Mouse (Mus musculus) ES-E14 (cell line): ENCODE results near the gene Rufy1. TPM values are rescaled to one million over a fixed set of nuclear protein-coding genes. Genes with fewer than 3 reads are reported as not detected.
"Not testable (repeated sequence)": the region's sequence is repeated elsewhere in the genome, so short reads cannot be mapped to it uniquely, and the experiment has no call there.

Experiments
- DNase-seq: peaks from one replicate; pipeline ENCODE4 v3.0.0-alpha.2; 2013; ENCODE audit warnings: low read depth, low spot score
- H3K27ac ChIP-seq: 2 replicates; pipeline ENCODE4 v1.5.1; 2012; ENCODE audit warnings: low read depth, mild to moderate bottlenecking, low read length, moderate library complexity, mixed read lengths; ENCODE audit not compliant: poor library complexity, insufficient read depth, severe bottlenecking
- H3K36me3 ChIP-seq: 2 replicates; pipeline ENCODE4 v1.6.1; 2012; ENCODE audit warnings: mild to moderate bottlenecking, low read length, moderate library complexity, mixed read lengths; ENCODE audit not compliant: control insufficient read depth, poor library complexity, insufficient read depth, severe bottlenecking
- H3K4me1 ChIP-seq, 2 experiments: fragments of 150-350 bp in 1 of 2; sonication (generic) in 1 of 2; 2 replicates each; pipeline ENCODE4 v1.6.1; 2012; ENCODE audit warnings: low read length in 2 of 2, mild to moderate bottlenecking in 1 of 2, mixed read lengths in 1 of 2; ENCODE audit not compliant: control insufficient read depth in 2 of 2, insufficient read depth in 2 of 2, poor library complexity in 1 of 2
- H3K4me3 ChIP-seq, 2 experiments: fragments of 150-350 bp in 1 of 2; sonication (generic) in 1 of 2; 2 replicates each; pipeline ENCODE4 v1.5.1; 2012; ENCODE audit warnings: low read length in 2 of 2, low read depth in 1 of 2, mild to moderate bottlenecking in 1 of 2, mixed read lengths in 1 of 2; ENCODE audit not compliant: insufficient read depth in 1 of 2, poor library complexity in 1 of 2, severe bottlenecking in 1 of 2
- H3K9ac ChIP-seq: 2 replicates; pipeline ENCODE4 v1.6.1; 2012; ENCODE audit warnings: low read depth, mild to moderate bottlenecking, low read length, mixed read lengths; ENCODE audit not compliant: poor library complexity, insufficient read depth, severe bottlenecking
- H3K9me3 ChIP-seq: fragments of 150-350 bp; sonication (generic); 2 replicates; pipeline ENCODE4 v1.6.1; 2012; ENCODE audit warnings: low read depth, mild to moderate bottlenecking, low read length; ENCODE audit not compliant: control insufficient read depth, insufficient read depth
- CHD2 ChIP-seq: IDR thresholded peaks from 2 replicates; pipeline ENCODE4 v1.6.1; 2014; ENCODE audit warnings: mild to moderate bottlenecking, low read depth, low read length, inconsistent platforms
- HCFC1 ChIP-seq: IDR thresholded peaks from 2 replicates; pipeline ENCODE4 v1.6.1; 2012; ENCODE audit warnings: low read length, inconsistent platforms, borderline replicate concordance; ENCODE audit not compliant: insufficient read depth
- MAFK ChIP-seq: IDR thresholded peaks from 2 replicates; pipeline ENCODE4 v1.6.1; 2014; ENCODE audit warnings: mild to moderate bottlenecking, low read depth, low read length, inconsistent platforms; ENCODE audit not compliant: insufficient read depth
- ZC3H11A ChIP-seq: IDR thresholded peaks from 2 replicates; pipeline ENCODE4 v1.6.1; 2012; ENCODE audit warnings: low read depth, mild to moderate bottlenecking, inconsistent platforms, low read length, borderline replicate concordance
- ZNF384 ChIP-seq: IDR thresholded peaks from 2 replicates; pipeline ENCODE4 v1.6.1; 2012; ENCODE audit warnings: low read depth, low read length, inconsistent platforms
- in situ Hi-C, 2 experiments: fragments of 600-800 bp; cut with MboI; formaldehyde crosslinking; loops; one replicate each; pipeline ENCODE4 v1.15.1; 2025; ENCODE audit warnings: low sequenced_read_pairs in 2 of 2, inconsistent platforms in 1 of 2; ENCODE audit not compliant: unreplicated experiment in 2 of 2
- total RNA-seq: library from RNA; depleted of rRNA; stranded (reverse); fragments of 300-350 nt; gene quantifications from 2 replicates; pipeline ENCODE4 v1.2.3, GENCODE M21; 2012

Rufy1 gene
- total RNA-seq, 1 experiment: 11.2 TPM

DNA sequence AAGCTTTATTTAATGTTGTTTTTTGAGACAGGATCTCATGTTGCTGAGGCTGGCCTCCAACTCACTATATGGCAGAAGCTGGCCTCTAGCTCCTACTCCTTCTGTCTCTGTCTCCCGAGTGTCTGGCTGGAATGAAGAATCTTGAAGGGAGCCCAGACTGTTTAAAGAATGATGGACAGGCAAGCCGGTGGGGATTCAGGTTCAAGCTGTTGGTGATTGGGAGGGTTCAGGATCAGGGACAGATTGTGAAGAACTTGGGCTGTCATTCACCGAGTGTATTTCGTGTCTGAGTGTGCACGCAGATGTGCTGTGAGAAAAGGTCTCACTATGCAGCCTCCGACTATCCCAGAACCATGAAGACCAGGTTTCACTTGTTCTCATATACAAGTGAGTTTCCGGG is 25.5 kb upstream of the Rufy1 start:
- Histone ChIP-seq H3K27ac (no peak overlapping the region), H3K4me1 (peaks cover 0 to 7% of the 10 kb centered on the region in 2 experiments; a peak in 2 of 4 replicates), H3K9me3 (no peaks in the 10 kb centered on the region), H3K9ac (no peak overlapping the region), H3K36me3 (no peaks in the 10 kb centered on the region), H3K4me3 (no peak overlapping the region)
- TF ChIP-seq CHD2: no peak
- TF ChIP-seq MAFK: no peak
- no peak for TF ChIP-seq HCFC1
- DNase-seq: no peak
- in situ Hi-C loops: no loop called here

- DNase-seq: no peak
- Histone ChIP-seq H3K27ac (no peak overlapping the region), H3K36me3 (no peaks in the 10 kb centered on the region), H3K9me3 (no peaks in the 10 kb centered on the region), H3K9ac (no peak overlapping the region), H3K4me3 (no peak overlapping the region), H3K4me1 (0 out of 4 replicates have a peak, but pooled peaks cover 0 to 4% of the 10 kb centered on the region in 2 experiments)
- in situ Hi-C loops: no loop called here
- TF ChIP-seq HCFC1 (no peak), MAFK (no peak), CHD2 (no peak), ZNF384 (no peak), ZC3H11A (no peak)
These were observed 24.0 kb upstream of the Rufy1 start for GRCm38 (mm10) chr11:50454934-50455333.

DNA sequence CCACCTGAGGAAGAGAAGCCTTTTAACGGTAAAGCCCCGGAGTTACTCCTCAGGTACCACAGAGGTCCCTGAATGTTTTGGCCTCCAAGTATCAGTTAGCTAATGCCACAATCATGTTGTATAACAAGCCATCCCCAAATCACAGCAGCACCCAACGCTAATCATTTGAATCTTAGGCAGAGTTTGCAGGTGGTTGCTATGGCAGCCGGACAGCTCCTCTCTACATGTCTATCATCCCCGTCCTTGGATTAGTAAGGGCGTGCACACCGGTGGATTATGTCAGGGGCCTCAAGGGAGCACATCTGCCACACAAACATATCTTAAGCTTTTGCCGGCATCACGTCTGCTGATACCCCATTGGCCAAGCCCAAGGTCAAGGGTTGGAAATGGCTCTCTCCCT is 19.3 kb upstream of the Rufy1 start:
- no peaks in the 10 kb centered on the region for H3K4me1 ChIP-seq
- no peak overlapping the region for H3K27ac ChIP-seq
- no peak overlapping the region for H3K9ac ChIP-seq
- H3K36me3 ChIP-seq: no peaks in the 10 kb centered on the region
- no peaks in the 10 kb centered on the region for H3K9me3 ChIP-seq
- no peak overlapping the region for H3K4me3 ChIP-seq
- in situ Hi-C loops: no loop called here
- no peak for TF ChIP-seq MAFK
- no peak for TF ChIP-seq ZNF384
- no peak for TF ChIP-seq HCFC1
- no peak for TF ChIP-seq ZC3H11A
- no peak for TF ChIP-seq CHD2
- no peak for DNase-seq

GRCm38 (mm10) chr11:50448163-50448562 is 17.2 kb upstream of the Rufy1 start:
- H3K36me3 ChIP-seq, H3K27ac ChIP-seq, H3K4me3 ChIP-seq, H3K4me1 ChIP-seq, in situ Hi-C loops, H3K9ac ChIP-seq, DNase-seq, H3K9me3 ChIP-seq: not testable (repeated sequence)

DNA sequence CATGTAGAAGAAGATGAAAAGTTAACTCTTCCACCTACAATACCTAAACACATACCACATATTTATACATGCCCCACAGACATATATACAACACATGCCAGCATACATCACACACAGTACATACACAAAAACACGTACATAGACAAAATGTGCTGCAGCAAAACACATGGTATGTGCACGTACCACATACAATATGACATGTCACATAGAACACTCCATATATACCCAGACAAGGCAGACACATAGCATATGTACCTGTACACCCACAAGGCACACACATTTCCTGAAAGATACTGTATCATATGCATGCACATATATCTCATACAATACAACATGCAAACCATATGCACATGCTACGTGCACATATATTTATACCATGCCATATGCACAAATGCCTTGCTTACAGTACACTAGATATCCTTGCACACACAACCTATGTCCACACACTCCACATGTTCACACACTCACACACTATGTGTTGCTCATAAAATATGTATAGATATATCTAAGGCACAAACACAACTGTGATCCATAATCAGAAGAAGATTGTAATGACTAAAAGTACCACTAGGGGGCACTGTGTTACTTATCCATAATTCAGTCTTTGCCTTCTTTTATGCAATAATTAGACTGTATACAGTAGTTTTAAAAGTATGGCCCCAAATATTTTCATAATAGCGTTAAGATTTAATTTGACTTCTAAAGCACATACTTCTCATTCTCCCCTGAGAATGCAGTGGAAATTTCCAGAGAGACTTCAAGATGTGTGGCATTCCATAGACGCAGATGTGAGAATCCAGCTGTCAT is 12.5 kb upstream of the Rufy1 start:
- peaks cover 0 to 5% of the 10 kb centered on the region in 2 experiments; a peak in 1 of 4 replicates for H3K4me1 ChIP-seq
- no peaks in the 10 kb centered on the region for H3K36me3 ChIP-seq
- H3K27ac ChIP-seq: no peak overlapping the region
- no peak overlapping the region for H3K9ac ChIP-seq
- TF ChIP-seq MAFK (no peak), ZC3H11A (0 out of 2 replicates have a peak, but pooled peaks have one; percentile 5), CHD2 (no peak)
- DNase-seq: no peak
- H3K9me3 ChIP-seq: no peaks in the 10 kb centered on the region
- in situ Hi-C loops: no loop called here
- no peak overlapping the region for H3K4me3 ChIP-seq
